Mouse (Mus musculus) embryonic facial prominence, embryonic 15.5 days (tissue): Measurements from ENCODE around the gene Zfp354b. TPM values are rescaled to one million over a fixed set of nuclear protein-coding genes. Genes with fewer than 3 reads are reported as not detected.

Experiments
- ATAC-seq: fragments of 200-750 bp; cut with Nextera tagmentation; 2 replicates; pipeline ENCODE4 v1.8.0; 2017; ENCODE audit warnings: low read depth, moderate TSS enrichment; ENCODE audit not compliant: insufficient number of reproducible peaks, low FRiP score, low TSS enrichment
- H3K27ac ChIP-seq: fragments of 300-500 bp; sonication (generic); replicated peaks from 2 replicates; pipeline ENCODE4 v1.5.1; 2015; ENCODE audit warnings: mild to moderate bottlenecking, inconsistent platforms
- H3K27me3 ChIP-seq: fragments of 300-500 bp; sonication (generic); 2 replicates; pipeline ENCODE4 v1.6.1; 2015; ENCODE audit warnings: inconsistent platforms
- H3K36me3 ChIP-seq: fragments of 300-500 bp; sonication (generic); 2 replicates; pipeline ENCODE4 v1.6.1; 2015; ENCODE audit warnings: mild to moderate bottlenecking, inconsistent platforms
- H3K4me1 ChIP-seq: fragments of 300-500 bp; sonication (generic); 2 replicates; pipeline ENCODE4 v1.6.1; 2015; ENCODE audit warnings: inconsistent platforms
- H3K4me2 ChIP-seq: fragments of 300-500 bp; sonication (generic); replicated peaks from 2 replicates; pipeline ENCODE4 v1.6.1; 2015; ENCODE audit warnings: mild to moderate bottlenecking, inconsistent platforms
- H3K4me3 ChIP-seq: fragments of 300-500 bp; sonication (generic); replicated peaks from 2 replicates; pipeline ENCODE4 v1.5.1; 2015; ENCODE audit warnings: mild to moderate bottlenecking, inconsistent platforms
- H3K9ac ChIP-seq: fragments of 300-500 bp; sonication (generic); 2 replicates; pipeline ENCODE4 v1.6.1; 2015; ENCODE audit warnings: inconsistent platforms
- H3K9me3 ChIP-seq: fragments of 300-500 bp; sonication (generic); replicated peaks from 2 replicates; pipeline ENCODE4 v1.6.1; 2016; ENCODE audit warnings: inconsistent platforms
- WGBS: fragments of 180-500 bp; shearing (Covaris S2); methylation state at CpG from one replicate; pipeline ENCODE4 v1.1.7; 2015; 5-methylcytosine and 5-hydroxymethylcytosine counted together
- polyA plus RNA-seq: library from polyadenylated mRNA; unstranded; fragments of >200 nt; fragmentation: Nextera tagmentation; extraction: Ambion mirVana; gene quantifications from 2 replicates; pipeline ENCODE4 v1.2.1, GENCODE M21; 2015

Gene Zfp354b
- polyA plus RNA-seq = 2.5 and 2.7 TPM in 2 replicates

GRCm38 (mm10) chr11:50931451-50931866 lies at the start of gene Zfp354b:
Zfp354b (minus strand) TSS chr11:50931633.
- peak within 1 kb of the TSS; percentile 90 for H3K4me2 ChIP-seq
- H3K4me3 ChIP-seq = peak within 1 kb of the TSS; percentile 77
- no peaks in the 10 kb centered on the region for H3K36me3 ChIP-seq
- no peaks in the 10 kb centered on the region for H3K9me3 ChIP-seq
- no peak within 1 kb of the TSS for H3K27ac ChIP-seq
- H3K9ac ChIP-seq = peak within 1 kb of the TSS; percentile 59
- 0 out of 2 replicates have a peak, but pooled peaks cover 3% of the 10 kb centered on the region for H3K27me3 ChIP-seq
- peak; percentile 92 for ATAC-seq
- H3K4me1 ChIP-seq = peaks cover 9% of the 10 kb centered on the region; the same call in 1 of the 2 replicates
- WGBS = 0% methylated on average over 18 of the region's 18 CpGs

GRCm38 (mm10) chr11:50977216-50977615 lies 45.8 kb upstream of the Zfp354b start:
- Histone ChIP-seq H3K9me3 (no peaks in the 10 kb centered on the region), H3K27ac (no peak overlapping the region), H3K36me3 (no peaks in the 10 kb centered on the region), H3K4me2 (no peak overlapping the region), H3K4me3 (no peak overlapping the region), H3K4me1 (no peaks in the 10 kb centered on the region), H3K9ac (no peak overlapping the region), H3K27me3 (no peaks in the 10 kb centered on the region)
- ATAC-seq = no peak
- 69% methylated on average over 4 of the region's 4 CpGs for WGBS

GRCm38 (mm10) chr11:50966230-50966629 lies 34.8 kb upstream of the Zfp354b start, which contains the start of gene Olfr1378:
Olfr1378 (plus strand) TSS chr11:50966530.
- Histone ChIP-seq H3K9me3 (no peaks in the 10 kb centered on the region), H3K27me3 (no peaks in the 10 kb centered on the region), H3K4me3 (no peak within 1 kb of the TSS), H3K27ac (no peak within 1 kb of the TSS), H3K9ac (no peak within 1 kb of the TSS), H3K4me2 (no peak within 1 kb of the TSS), H3K36me3 (no peaks in the 10 kb centered on the region), H3K4me1 (no peaks in the 10 kb centered on the region)
- WGBS = 84% methylated on average over 11 of the region's 11 CpGs
- ATAC-seq = no peak

GRCm38 (mm10) chr11:50964886-50965285 lies 33.5 kb upstream of the Zfp354b start:
- Histone ChIP-seq H3K4me1 (no peaks in the 10 kb centered on the region), H3K36me3 (no peaks in the 10 kb centered on the region), H3K9ac (no peak overlapping the region), H3K4me2 (no peak overlapping the region), H3K4me3 (no peak overlapping the region), H3K9me3 (no peaks in the 10 kb centered on the region), H3K27me3 (no peaks in the 10 kb centered on the region), H3K27ac (no peak overlapping the region)
- WGBS = 70% methylated on average over 2 of the region's 2 CpGs
- ATAC-seq = no peak

GRCm38 (mm10) chr11:50953665-50954064 lies 22.2 kb upstream of the Zfp354b start, which contains the start of gene Prop1:
Prop1 (minus strand) TSS chr11:50953765.
- H3K27ac ChIP-seq = no peak within 1 kb of the TSS
- no peak within 1 kb of the TSS for H3K4me2 ChIP-seq
- no peak for ATAC-seq
- no peaks in the 10 kb centered on the region for H3K36me3 ChIP-seq
- H3K9ac ChIP-seq = no peak within 1 kb of the TSS
- no peaks in the 10 kb centered on the region for H3K27me3 ChIP-seq
- no peaks in the 10 kb centered on the region for H3K9me3 ChIP-seq
- H3K4me3 ChIP-seq = no peak within 1 kb of the TSS
- WGBS = 66% methylated on average over 6 of the region's 6 CpGs
- H3K4me1 ChIP-seq = no peaks in the 10 kb centered on the region

- H3K9ac ChIP-seq = no peak overlapping the region
- H3K4me2 ChIP-seq = no peak overlapping the region
These were observed 20.9 kb upstream of the Zfp354b start for GRCm38 (mm10) chr11:50952290-50952689.

GRCm38 (mm10) chr11:50943506-50943905 lies 12.1 kb upstream of the Zfp354b start, which contains the start of gene 4933414I15Rik:
4933414I15Rik (minus strand) TSS chr11:50943765.
- no peak within 1 kb of the TSS for H3K4me3 ChIP-seq
- no peak within 1 kb of the TSS for H3K4me2 ChIP-seq
- H3K9me3 ChIP-seq = no peaks in the 10 kb centered on the region
- 77% methylated on average over 14 of the region's 14 CpGs for WGBS
- no peak within 1 kb of the TSS for H3K27ac ChIP-seq
- no peak within 1 kb of the TSS for H3K9ac ChIP-seq
- H3K4me1 ChIP-seq = no peaks in the 10 kb centered on the region
- H3K36me3 ChIP-seq = no peaks in the 10 kb centered on the region
- no peaks in the 10 kb centered on the region for H3K27me3 ChIP-seq
- no peak for ATAC-seq

More at GRCm38 (mm10) chr11:50952290-50952689, 20.9 kb upstream of the Zfp354b start:
- Histone ChIP-seq H3K27ac (no peak overlapping the region), H3K4me1 (no peaks in the 10 kb centered on the region), H3K27me3 (no peaks in the 10 kb centered on the region), H3K36me3 (no peaks in the 10 kb centered on the region), H3K4me3 (no peak overlapping the region), H3K9me3 (no peaks in the 10 kb centered on the region)
- WGBS = 68% methylated on average over 14 of the region's 14 CpGs
- no peak for ATAC-seq

GRCm38 (mm10) chr11:50942386-50942785 lies 11.0 kb upstream of the Zfp354b start:
- no peak overlapping the region for H3K9ac ChIP-seq
- H3K4me1 ChIP-seq = no peaks in the 10 kb centered on the region
- no peaks in the 10 kb centered on the region for H3K9me3 ChIP-seq
- H3K4me2 ChIP-seq = no peak overlapping the region
- no peak overlapping the region for H3K27ac ChIP-seq
- 67% methylated on average over 12 of the region's 12 CpGs for WGBS
- no peak for ATAC-seq
- no peak overlapping the region for H3K4me3 ChIP-seq
- no peaks in the 10 kb centered on the region for H3K27me3 ChIP-seq
- no peaks in the 10 kb centered on the region for H3K36me3 ChIP-seq

GRCm38 (mm10) chr11:50939621-50940366 lies 8.4 kb upstream of the Zfp354b start:
- ATAC-seq = no peak
- Histone ChIP-seq H3K27me3 (no peaks in the 10 kb centered on the region), H3K4me1 (no peaks in the 10 kb centered on the region), H3K36me3 (no peaks in the 10 kb centered on the region), H3K9ac (no peak overlapping the region), H3K4me3 (no peak overlapping the region), H3K9me3 (no peaks in the 10 kb centered on the region), H3K27ac (no peak overlapping the region), H3K4me2 (no peak overlapping the region)
- 32% methylated on average over 14 of the region's 14 CpGs for WGBS

- Histone ChIP-seq H3K9ac (no peak overlapping the region), H3K27me3 (no peaks in the 10 kb centered on the region), H3K4me1 (no peaks in the 10 kb centered on the region), H3K36me3 (no peaks in the 10 kb centered on the region), H3K4me2 (no peak overlapping the region), H3K9me3 (no peaks in the 10 kb centered on the region), H3K4me3 (no peak overlapping the region), H3K27ac (no peak overlapping the region)
- WGBS = 79% methylated on average over 8 of the region's 8 CpGs
- ATAC-seq = no peak
These were observed 7.0 kb upstream of the Zfp354b start for GRCm38 (mm10) chr11:50938435-50938834.

- H3K4me2 ChIP-seq = peak overlapping the region; percentile 90
- 75% methylated on average over 1 of the region's 1 CpGs for WGBS
- peak overlapping the region; percentile 77 for H3K4me3 ChIP-seq
- H3K4me1 ChIP-seq = peaks cover 9% of the 10 kb centered on the region; the same call in 1 of the 2 replicates
- H3K9me3 ChIP-seq = no peaks in the 10 kb centered on the region
- H3K27ac ChIP-seq = no peak overlapping the region
- ATAC-seq = no peak
- H3K9ac ChIP-seq = no peak overlapping the region
- H3K36me3 ChIP-seq = no peaks in the 10 kb centered on the region
- H3K27me3 ChIP-seq = 0 out of 2 replicates have a peak, but pooled peaks cover 3% of the 10 kb centered on the region
These were observed 607 bp upstream of the Zfp354b start for GRCm38 (mm10) chr11:50932040-50932439.
